Mouse (Mus musculus) intestine, embryonic 15.5 days (tissue): ENCODE data around the gene Pygm. TPM values are rescaled to one million over a fixed set of nuclear protein-coding genes. Genes with fewer than 3 reads are reported as not detected.
A peak's percentile ranks its signal among the peaks of the same experiment; 100 is the strongest.

Experiments used
- ATAC-seq: fragments of 200-750 bp; cut with Nextera tagmentation; 2 replicates; pipeline ENCODE4 v1.8.0; 2017; ENCODE audit warnings: moderate TSS enrichment, moderate library complexity
- H3K27ac ChIP-seq: fragments of 300-500 bp; sonication (generic); 2 replicates; pipeline ENCODE4 v1.5.1; 2015; ENCODE audit warnings: mild to moderate bottlenecking, inconsistent platforms
- H3K27me3 ChIP-seq: fragments of 300-500 bp; sonication (generic); replicated peaks from 2 replicates; pipeline ENCODE4 v1.6.1; 2015; ENCODE audit warnings: inconsistent platforms
- H3K36me3 ChIP-seq: fragments of 300-500 bp; sonication (generic); 2 replicates; pipeline ENCODE4 v1.6.1; 2015; ENCODE audit warnings: inconsistent platforms
- H3K4me1 ChIP-seq: fragments of 300-500 bp; sonication (generic); replicated peaks from 2 replicates; pipeline ENCODE4 v1.6.1; 2015; ENCODE audit warnings: inconsistent platforms
- H3K4me2 ChIP-seq: fragments of 300-500 bp; sonication (generic); replicated peaks from 2 replicates; pipeline ENCODE4 v1.6.1; 2015; ENCODE audit warnings: mild to moderate bottlenecking, inconsistent platforms
- H3K4me3 ChIP-seq: fragments of 300-500 bp; sonication (generic); replicated peaks from 2 replicates; pipeline ENCODE4 v1.5.1; 2015; ENCODE audit warnings: inconsistent platforms
- H3K9ac ChIP-seq: fragments of 300-500 bp; sonication (generic); 2 replicates; pipeline ENCODE4 v1.6.1; 2015; ENCODE audit warnings: inconsistent platforms
- H3K9me3 ChIP-seq: fragments of 300-500 bp; sonication (generic); 2 replicates; pipeline ENCODE4 v1.6.1; 2016; ENCODE audit warnings: inconsistent platforms
- WGBS: fragments of 180-500 bp; shearing (Covaris S2); methylation state at CpG from one replicate; pipeline ENCODE4 v1.1.7; 2015; 5-methylcytosine and 5-hydroxymethylcytosine counted together
- polyA plus RNA-seq: library from polyadenylated mRNA; unstranded; fragments of >200 nt; fragmentation: Nextera tagmentation; extraction: Ambion mirVana; gene quantifications from 2 replicates; pipeline ENCODE4 v1.2.1, GENCODE M21; 2015

Pygm gene
- polyA plus RNA-seq, 1 experiment from 2014 or later, result 6.1 TPM

GRCm38 (mm10) chr19:6393637-6394036 lies 9.4 kb downstream of the Pygm start:
- WGBS, result 89% methylated on average over 16 of the region's 16 CpGs
- H3K4me3 ChIP-seq, result no peak overlapping the region
- H3K4me1 ChIP-seq, result peaks cover 3% of the 10 kb centered on the region
- no peak overlapping the region for H3K9ac ChIP-seq
- H3K4me2 ChIP-seq, result no peak overlapping the region
- ATAC-seq, result no peak
- no peak overlapping the region for H3K27ac ChIP-seq
- no peaks in the 10 kb centered on the region for H3K36me3 ChIP-seq
- no peaks in the 10 kb centered on the region for H3K27me3 ChIP-seq
- H3K9me3 ChIP-seq, result no peaks in the 10 kb centered on the region

- no peaks in the 10 kb centered on the region for H3K9me3 ChIP-seq
- no peak for ATAC-seq
- 81% methylated on average over 5 of the region's 5 CpGs for WGBS
- H3K9ac ChIP-seq, result no peak overlapping the region
- no peak overlapping the region for H3K27ac ChIP-seq
- no peak overlapping the region for H3K4me3 ChIP-seq
- peaks cover 11% of the 10 kb centered on the region for H3K27me3 ChIP-seq
- H3K4me2 ChIP-seq, result no peak overlapping the region
- H3K4me1 ChIP-seq, result peaks cover 27% of the 10 kb centered on the region
- no peaks in the 10 kb centered on the region for H3K36me3 ChIP-seq
Measured at GRCm38 (mm10) chr19:6396237-6396636, 12.0 kb downstream of the Pygm start.

GRCm38 (mm10) chr19:6397582-6398249 lies 13.5 kb downstream of the Pygm start:
- no peak for ATAC-seq
- no peaks in the 10 kb centered on the region for H3K9me3 ChIP-seq
- H3K36me3 ChIP-seq, result no peaks in the 10 kb centered on the region
- H3K4me1 ChIP-seq, result peaks cover 39% of the 10 kb centered on the region
- no peak overlapping the region for H3K9ac ChIP-seq
- H3K27ac ChIP-seq, result no peak overlapping the region
- H3K4me3 ChIP-seq, result no peak overlapping the region
- peak overlapping the region; percentile 98 for H3K4me2 ChIP-seq
- 83% methylated on average over 22 of the region's 22 CpGs for WGBS
- H3K27me3 ChIP-seq, result peaks cover 24% of the 10 kb centered on the region

- Histone ChIP-seq H3K4me1 (peaks cover 39% of the 10 kb centered on the region), H3K36me3 (no peaks in the 10 kb centered on the region), H3K9ac (peak overlapping the region; percentile 60), H3K4me2 (peak overlapping the region; percentile 98), H3K27ac (0 out of 2 replicates have a peak overlapping the region, but pooled peaks have one; percentile 22), H3K4me3 (peak overlapping the region; percentile 65), H3K27me3 (peaks cover 33% of the 10 kb centered on the region), H3K9me3 (no peaks in the 10 kb centered on the region)
- WGBS, result 1% methylated on average over 38 of the region's 39 CpGs
- ATAC-seq, result peak; percentile 67
Measured at GRCm38 (mm10) chr19:6398447-6399284, 14.5 kb downstream of the Pygm start.

GRCm38 (mm10) chr19:6399285-6400095 lies 15.3 kb downstream of the Pygm start, which contains the start of gene Rasgrp2:
TSS of gene Rasgrp2 (plus strand) at chr19:6399340.
- H3K27ac ChIP-seq, result 0 out of 2 replicates have a peak within 1 kb of the TSS, but pooled peaks have one; percentile 22
- peak within 1 kb of the TSS; percentile 98 for H3K4me2 ChIP-seq
- H3K4me3 ChIP-seq, result peak within 1 kb of the TSS; percentile 65
- no peaks in the 10 kb centered on the region for H3K36me3 ChIP-seq
- ATAC-seq, result peak; percentile 43; the same call in 1 of the 2 replicates
- WGBS, result under 1% methylated on average over 71 of the region's 87 CpGs
- peak within 1 kb of the TSS; percentile 60 for H3K9ac ChIP-seq
- no peaks in the 10 kb centered on the region for H3K9me3 ChIP-seq
- peaks cover 37% of the 10 kb centered on the region for H3K27me3 ChIP-seq
- H3K4me1 ChIP-seq, result peaks cover 39% of the 10 kb centered on the region

GRCm38 (mm10) chr19:6400096-6401086 lies 16.2 kb downstream of the Pygm start:
- peak overlapping the region; percentile 60 for H3K9ac ChIP-seq
- peaks cover 37% of the 10 kb centered on the region for H3K27me3 ChIP-seq
- WGBS, result 2% methylated on average over 29 of the region's 29 CpGs
- peak; percentile 3; the same call in 1 of the 2 replicates for ATAC-seq
- no peak overlapping the region for H3K27ac ChIP-seq
- peaks cover 39% of the 10 kb centered on the region for H3K4me1 ChIP-seq
- H3K4me2 ChIP-seq, result peak overlapping the region; percentile 98
- no peaks in the 10 kb centered on the region for H3K36me3 ChIP-seq
- H3K4me3 ChIP-seq, result peak overlapping the region; percentile 65
- no peaks in the 10 kb centered on the region for H3K9me3 ChIP-seq

- peak; percentile 43 for ATAC-seq
- peak overlapping the region; percentile 65 for H3K4me3 ChIP-seq
- H3K27ac ChIP-seq, result no peak overlapping the region
- no peaks in the 10 kb centered on the region for H3K9me3 ChIP-seq
- under 1% methylated on average over 32 of the region's 32 CpGs for WGBS
- H3K4me2 ChIP-seq, result peak overlapping the region; percentile 98
- no peaks in the 10 kb centered on the region for H3K36me3 ChIP-seq
- peaks cover 37% of the 10 kb centered on the region for H3K27me3 ChIP-seq
- peaks cover 39% of the 10 kb centered on the region for H3K4me1 ChIP-seq
- H3K9ac ChIP-seq, result peak overlapping the region; percentile 50
Measured at GRCm38 (mm10) chr19:6401131-6401815, 17.1 kb downstream of the Pygm start.

GRCm38 (mm10) chr19:6401951-6402350 lies 17.8 kb downstream of the Pygm start:
- H3K4me2 ChIP-seq, result peak overlapping the region; percentile 98
- no peaks in the 10 kb centered on the region for H3K9me3 ChIP-seq
- peak overlapping the region; percentile 50 for H3K9ac ChIP-seq
- peak overlapping the region; percentile 65 for H3K4me3 ChIP-seq
- no peak overlapping the region for H3K27ac ChIP-seq
- H3K27me3 ChIP-seq, result peaks cover 37% of the 10 kb centered on the region
- 14% methylated on average over 9 of the region's 9 CpGs for WGBS
- no peak for ATAC-seq
- peaks cover 39% of the 10 kb centered on the region for H3K4me1 ChIP-seq
- no peaks in the 10 kb centered on the region for H3K36me3 ChIP-seq

GRCm38 (mm10) chr19:6403869-6404268 lies 19.7 kb downstream of the Pygm start:
- Histone ChIP-seq H3K27ac (no peak overlapping the region), H3K9ac (no peak overlapping the region), H3K27me3 (peaks cover 37% of the 10 kb centered on the region), H3K9me3 (no peaks in the 10 kb centered on the region), H3K36me3 (no peaks in the 10 kb centered on the region), H3K4me3 (no peak overlapping the region), H3K4me1 (peaks cover 33% of the 10 kb centered on the region), H3K4me2 (no peak overlapping the region)
- WGBS, result 86% methylated on average over 10 of the region's 10 CpGs
- no peak for ATAC-seq

GRCm38 (mm10) chr19:6405433-6405832 lies 21.2 kb downstream of the Pygm start:
- H3K4me1 ChIP-seq, result peaks cover 20% of the 10 kb centered on the region
- no peak overlapping the region for H3K4me2 ChIP-seq
- no peak overlapping the region for H3K9ac ChIP-seq
- H3K9me3 ChIP-seq, result no peaks in the 10 kb centered on the region
- peaks cover 33% of the 10 kb centered on the region for H3K27me3 ChIP-seq
- ATAC-seq, result no peak
- H3K36me3 ChIP-seq, result no peaks in the 10 kb centered on the region
- H3K27ac ChIP-seq, result no peak overlapping the region
- H3K4me3 ChIP-seq, result no peak overlapping the region
- 77% methylated on average over 10 of the region's 10 CpGs for WGBS
